Mouse (Mus musculus) heart, adult 2 months (tissue): ENCODE measurements around the gene Upp1. TPM values are rescaled to one million over a fixed set of nuclear protein-coding genes. Genes with fewer than 3 reads are reported as not detected.
"Not testable (repeated sequence)": the region's sequence is repeated elsewhere in the genome, so short reads cannot be mapped to it uniquely, and the experiment has no call there.

Experiments
- DNase-seq, 2 experiments: peaks; one replicate each; pipeline ENCODE4 v3.0.0; 2021
- H3K27ac ChIP-seq: fragments of 200-600 bp; 2 replicates; pipeline ENCODE4 v1.8.1; 2022
- H3K27me3 ChIP-seq: fragments of 200-500 bp; 2 replicates; pipeline ENCODE4 v1.6.1; 2012; ENCODE audit warnings: mild to moderate bottlenecking, low read length, inconsistent platforms, mixed read lengths; ENCODE audit not compliant: control insufficient read depth, insufficient read depth
- H3K36me3 ChIP-seq: fragments of 200-500 bp; 2 replicates; pipeline ENCODE4 v1.6.1; 2012; ENCODE audit warnings: low read length, inconsistent platforms; ENCODE audit not compliant: control insufficient read depth, insufficient read depth
- H3K4me1 ChIP-seq: fragments of 200-500 bp; 2 replicates; pipeline ENCODE4 v1.6.1; 2011; ENCODE audit warnings: low read length; ENCODE audit not compliant: control insufficient read depth, insufficient read depth
- H3K4me3 ChIP-seq: fragments of 200-600 bp; 2 replicates; pipeline ENCODE4 v1.8.1; 2022
- H3K79me2 ChIP-seq: fragments of 200-500 bp; replicated peaks from 2 replicates; pipeline ENCODE4 v1.6.1; 2012; ENCODE audit warnings: mild to moderate bottlenecking, inconsistent platforms, low read length, moderate library complexity, mixed read lengths; ENCODE audit not compliant: control insufficient read depth, insufficient read depth
- H3K9ac ChIP-seq: fragments of 200-500 bp; 2 replicates; pipeline ENCODE4 v1.6.1; 2012; ENCODE audit warnings: low read depth, mild to moderate bottlenecking, control low read depth, inconsistent platforms, low read length, mixed read lengths
- CTCF ChIP-seq: fragments of 200-600 bp; IDR thresholded peaks from 2 replicates; pipeline ENCODE4 v1.8.1; 2022; ENCODE audit warnings: antibody characterized with exemption, mild to moderate bottlenecking, moderate library complexity
- EP300 ChIP-seq: fragments of 200-500 bp; IDR thresholded peaks from 2 replicates; pipeline ENCODE4 v1.6.1; 2011; ENCODE audit warnings: low read depth, low read length, control low read depth; ENCODE audit not compliant: insufficient read depth
- POLR2A ChIP-seq: fragments of 200-500 bp; IDR thresholded peaks from 2 replicates; pipeline ENCODE4 v1.6.1; 2011; ENCODE audit warnings: mild to moderate bottlenecking, low read depth, low read length, control low read depth; ENCODE audit not compliant: insufficient read depth
- WGBS: fragments of 180-500 bp; shearing (Covaris S2); methylation state at CpG from one replicate; pipeline ENCODE4 v1.1.7; 2018; 5-methylcytosine and 5-hydroxymethylcytosine counted together
- intact Hi-C: fragments of 180-260 bp; cut with DNase I; formaldehyde crosslinking; loops from one replicate; pipeline ENCODE4 v1.15.1; 2025
- polyA plus RNA-seq: library from polyadenylated mRNA; depleted of rRNA; stranded (reverse); fragments of >200 nt; gene quantifications from 2 replicates; pipeline ENCODE4 v1.2.3, GENCODE M21; 2012; rRNA removed
- total RNA-seq, 2 experiments: library from RNA; stranded (reverse); gene quantifications; 2 replicates each; pipeline ENCODE4 v1.2.3; 2021

The Upp1 gene
- total and polyA plus RNA-seq, 3 experiments: 4.6 to 9.9 (median 5.2) TPM

DNA sequence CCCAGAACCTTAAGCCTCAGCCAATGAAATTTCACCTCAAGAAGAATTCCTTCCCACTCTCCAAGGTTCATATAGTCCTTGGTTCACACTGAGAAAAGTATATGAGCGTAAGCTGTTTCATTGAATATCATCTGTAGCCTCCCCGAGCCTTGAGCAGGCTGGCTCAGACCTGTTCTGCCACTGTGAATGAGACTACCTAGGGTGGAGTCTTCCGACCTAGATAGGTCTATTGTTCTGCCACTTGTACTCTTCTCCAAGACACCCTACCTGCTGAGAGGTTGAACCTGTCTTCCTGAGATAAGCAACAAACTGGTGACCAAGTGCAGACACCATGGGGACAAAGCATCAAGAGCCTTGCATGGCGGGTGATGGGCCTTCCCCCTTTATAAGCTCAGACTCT lies 28.2 kb downstream of the Upp1 start:
- WGBS: 97% methylated on average over 4 of the region's 4 CpGs
- no peak overlapping the region for H3K27ac ChIP-seq
- H3K9ac ChIP-seq: no peak overlapping the region
- no peaks in the 10 kb centered on the region for H3K79me2 ChIP-seq
- H3K4me1 ChIP-seq: no peaks in the 10 kb centered on the region
- intact Hi-C loops: no loop called here
- no peak for DNase-seq
- no peaks in the 10 kb centered on the region for H3K27me3 ChIP-seq
- TF ChIP-seq CTCF (no peak), EP300 (no peak), POLR2A (no peak)
- H3K4me3 ChIP-seq: no peak overlapping the region
- no peaks in the 10 kb centered on the region for H3K36me3 ChIP-seq

DNA sequence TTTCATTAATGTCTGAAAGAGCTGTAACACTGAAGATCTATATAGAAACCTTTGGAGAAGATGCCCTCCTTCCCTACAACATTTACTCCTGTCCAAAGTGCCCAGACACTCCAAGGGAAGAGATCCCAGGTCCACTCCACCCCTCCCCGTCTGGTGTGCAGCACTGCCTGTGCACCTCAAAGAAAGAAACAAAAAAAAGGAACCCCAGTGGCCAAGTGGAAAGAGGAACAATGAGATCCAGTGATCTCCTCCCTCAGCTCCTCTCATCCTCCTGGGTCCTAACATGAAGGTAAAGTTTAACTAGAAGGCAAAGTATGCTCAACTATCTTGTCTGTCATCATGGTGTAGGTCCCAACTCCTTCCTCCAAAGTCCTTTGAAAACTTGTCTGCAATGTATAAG lies 28.8 kb downstream of the Upp1 start:
- Histone ChIP-seq H3K4me3 (no peak overlapping the region), H3K36me3 (no peaks in the 10 kb centered on the region), H3K27ac (no peak overlapping the region), H3K9ac (no peak overlapping the region), H3K27me3 (no peaks in the 10 kb centered on the region), H3K4me1 (no peaks in the 10 kb centered on the region), H3K79me2 (no peaks in the 10 kb centered on the region)
- intact Hi-C loops: no loop called here
- no peak for TF ChIP-seq CTCF
- TF ChIP-seq EP300: no peak
- no peak for TF ChIP-seq POLR2A
- WGBS: 79% methylated on average over 1 of the region's 1 CpGs
- no peak for DNase-seq

DNA sequence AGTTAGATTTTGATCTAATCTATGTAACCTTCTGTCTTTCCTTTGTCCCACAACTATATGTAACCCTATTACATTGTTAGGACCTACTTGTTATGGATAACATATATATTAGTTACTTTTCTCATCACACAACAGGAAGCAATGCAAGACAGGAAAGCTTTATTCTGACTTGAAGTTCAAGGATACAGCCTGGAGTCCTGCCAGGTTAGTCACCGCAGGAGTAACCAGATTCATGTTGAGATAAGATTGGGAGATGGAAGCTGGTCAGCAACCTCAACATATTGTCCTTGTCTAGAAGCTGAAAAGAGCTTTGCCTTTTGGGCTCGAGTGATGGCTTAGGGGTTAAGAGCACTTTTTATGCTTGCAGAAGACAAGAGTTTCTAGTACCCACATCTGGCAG lies 30.3 kb downstream of the Upp1 start:
- Histone ChIP-seq H3K36me3 (no peaks in the 10 kb centered on the region), H3K27ac (no peak overlapping the region), H3K9ac (no peak overlapping the region), H3K79me2 (no peaks in the 10 kb centered on the region), H3K27me3 (no peaks in the 10 kb centered on the region), H3K4me3 (no peak overlapping the region), H3K4me1 (no peaks in the 10 kb centered on the region)
- TF ChIP-seq POLR2A: no peak
- TF ChIP-seq CTCF: no peak
- intact Hi-C loops: no loop called here
- DNase-seq: no peak
- WGBS: 43% methylated on average over 2 of the region's 2 CpGs

DNA sequence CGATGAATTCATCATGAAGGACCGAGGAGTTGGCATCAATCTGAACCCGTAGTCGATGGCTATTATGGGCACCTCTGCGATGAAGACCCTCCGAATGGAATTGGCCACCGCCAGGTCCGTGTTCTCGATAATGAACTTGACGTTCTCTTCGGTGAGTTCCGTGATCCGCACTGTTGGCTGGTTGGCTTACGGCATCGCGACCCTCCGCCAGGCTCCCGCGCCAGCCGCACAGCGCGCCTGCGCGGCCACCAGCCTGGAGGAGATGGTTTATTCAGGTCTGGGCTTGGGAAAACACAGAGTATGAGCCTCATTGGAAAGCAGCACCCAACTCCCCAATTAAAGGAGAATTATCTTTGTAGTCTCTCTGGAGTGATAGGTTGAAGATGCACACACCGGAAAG lies 32.5 kb downstream of the Upp1 start:
- DNase-seq, H3K27ac ChIP-seq, H3K79me2 ChIP-seq, H3K9ac ChIP-seq, intact Hi-C loops, H3K4me3 ChIP-seq, H3K27me3 ChIP-seq, H3K36me3 ChIP-seq, H3K4me1 ChIP-seq: not testable (repeated sequence)
- WGBS: 75% methylated on average over 25 of the region's 25 CpGs

DNA sequence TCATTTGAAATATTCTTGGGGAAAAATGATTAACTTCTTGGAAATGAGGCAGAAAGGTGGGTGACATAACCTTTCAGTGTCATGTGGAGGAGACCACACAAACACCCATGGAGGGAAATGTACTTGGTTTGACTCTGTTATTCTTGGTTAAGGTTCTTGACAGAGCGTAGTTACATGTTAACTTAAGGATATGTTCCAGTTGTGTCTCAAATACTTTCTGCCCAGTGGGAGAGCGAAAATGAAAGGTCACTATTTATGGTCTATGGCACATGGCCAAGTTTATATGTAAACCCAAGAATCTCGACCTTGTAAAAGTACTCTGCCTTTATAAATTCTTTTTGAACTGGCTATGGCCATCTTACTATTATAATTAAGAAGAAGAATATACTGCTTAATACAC lies 42.0 kb downstream of the Upp1 start:
- Histone ChIP-seq H3K4me1 (no peaks in the 10 kb centered on the region), H3K9ac (no peak overlapping the region), H3K36me3 (no peaks in the 10 kb centered on the region), H3K79me2 (no peaks in the 10 kb centered on the region), H3K27ac (no peak overlapping the region), H3K4me3 (no peak overlapping the region), H3K27me3 (no peaks in the 10 kb centered on the region)
- intact Hi-C loops: no loop called here
- no peak for DNase-seq
- 43% methylated on average over 3 of the region's 3 CpGs for WGBS
- no peak for TF ChIP-seq EP300
- TF ChIP-seq POLR2A: no peak
- no peak for TF ChIP-seq CTCF

- no peak overlapping the region for H3K9ac ChIP-seq
- no peak for TF ChIP-seq POLR2A
- no peak for TF ChIP-seq CTCF
- no peak for TF ChIP-seq EP300
- WGBS: 91% methylated on average over 2 of the region's 2 CpGs
Observed at GRCm38 (mm10) chr11:9167331-9167730, 49.4 kb downstream of the Upp1 start.

DNA sequence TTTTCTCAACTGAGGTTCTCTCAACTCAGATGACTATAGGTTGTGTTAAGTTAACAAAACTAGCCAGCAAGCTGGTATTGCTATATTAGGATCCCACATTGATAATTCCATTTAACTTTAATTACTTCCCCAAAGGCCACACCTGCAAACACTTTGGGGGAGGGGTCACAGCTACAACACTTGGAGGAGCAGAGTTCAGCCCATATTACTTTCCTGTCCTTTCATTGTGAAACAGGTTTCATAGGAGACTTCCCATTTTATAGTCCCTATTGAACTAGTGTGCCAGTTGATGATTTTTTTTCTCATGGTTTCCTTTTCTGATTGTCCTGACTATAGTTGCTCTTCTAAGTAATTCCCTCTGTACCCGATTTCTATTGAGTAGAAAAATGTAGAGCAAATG lies 63.6 kb downstream of the Upp1 start:
- WGBS: 67% methylated on average over 1 of the region's 1 CpGs
- DNase-seq: no peak
- no peaks in the 10 kb centered on the region for H3K4me1 ChIP-seq
- H3K36me3 ChIP-seq: no peaks in the 10 kb centered on the region
- H3K9ac ChIP-seq: no peak overlapping the region
- intact Hi-C loops: no loop called here
- H3K27me3 ChIP-seq: no peaks in the 10 kb centered on the region
- H3K79me2 ChIP-seq: no peaks in the 10 kb centered on the region
- H3K4me3 ChIP-seq: no peak overlapping the region
- TF ChIP-seq CTCF (no peak), POLR2A (no peak), EP300 (no peak)
- H3K27ac ChIP-seq: no peak overlapping the region

More at GRCm38 (mm10) chr11:9167331-9167730, 49.4 kb downstream of the Upp1 start:
- H3K4me3 ChIP-seq: no peak overlapping the region
- no peaks in the 10 kb centered on the region for H3K36me3 ChIP-seq
- DNase-seq: no peak
- no peaks in the 10 kb centered on the region for H3K4me1 ChIP-seq
- no peaks in the 10 kb centered on the region for H3K79me2 ChIP-seq
- intact Hi-C loops: no loop called here
- H3K27ac ChIP-seq: no peak overlapping the region
- H3K27me3 ChIP-seq: no peaks in the 10 kb centered on the region

Other genes with a start within 250 kb of the Upp1 start
- under 1 TPM in 1 of 2 experiments, not detected in 1; 0.25 TPM for gene Pkd1l1, start 144.8 kb upstream of the Upp1 start, total RNA-seq
- gene Pkd1l1, start 144.8 kb upstream of the Upp1 start, polyA plus RNA-seq: 0.03 and 0.27 TPM in 2 replicates
- gene Hus1, start 106.9 kb upstream of the Upp1 start, total RNA-seq: 10 to 100 TPM in 1 of 2 experiments, 1 to 10 TPM in 1; 9.6 to 11.1 TPM
- gene Hus1, start 106.9 kb upstream of the Upp1 start, polyA plus RNA-seq: 7.5 and 12.4 TPM in 2 replicates
- gene Gm11992, start 69.5 kb upstream of the Upp1 start, total RNA-seq: under 1 TPM; 0.55 to 0.57 TPM
- 0.61 and 1.1 TPM in 2 replicates for gene Gm11992, start 69.5 kb upstream of the Upp1 start, polyA plus RNA-seq
- gene Sun3, start 69.1 kb upstream of the Upp1 start, total RNA-seq: 1 to 10 TPM; 2.1 to 2.6 TPM
- gene Sun3, start 69.1 kb upstream of the Upp1 start, polyA plus RNA-seq: 0.23 TPM in 2 replicates
- gene Abca13, start 73.8 kb downstream of the Upp1 start, total RNA-seq: not detected
- 0.02 TPM in 1 of 2 replicates, not detected in the other for gene Abca13, start 73.8 kb downstream of the Upp1 start, polyA plus RNA-seq